Mouse (Mus musculus) brown adipose tissue, adult 24 weeks (tissue): Measurements from ENCODE around the gene Gm1673. TPM values are rescaled to one million over a fixed set of nuclear protein-coding genes. Genes with fewer than 3 reads are reported as not detected.

ENCODE experiments used
- H3K27ac ChIP-seq: fragments of 200-500 bp; replicated peaks from 2 replicates; pipeline ENCODE4 v1.5.1; 2012; ENCODE audit warnings: low read depth, mild to moderate bottlenecking, low read length
- H3K4me1 ChIP-seq: fragments of 200-500 bp; 2 replicates; pipeline ENCODE4 v1.6.1; 2012; ENCODE audit warnings: low read length, mixed read lengths; ENCODE audit not compliant: control insufficient read depth, insufficient read depth, insufficient read length
- H3K4me3 ChIP-seq: fragments of 200-500 bp; 2 replicates; pipeline ENCODE4 v1.5.1; 2012; ENCODE audit warnings: low read depth, mild to moderate bottlenecking, low read length, moderate library complexity; ENCODE audit not compliant: insufficient read depth
- polyA plus RNA-seq: library from polyadenylated mRNA; stranded (reverse); fragments of >200 nt; gene quantifications from 2 replicates; pipeline ENCODE4 v1.2.4, GENCODE M21; 2012; ENCODE audit not compliant: missing spikeins, insufficient read depth, insufficient read length

Gene Gm1673
- polyA plus RNA-seq, 1 experiment, result 2.5 TPM

- H3K4me1 ChIP-seq, result peaks cover 15% of the 10 kb centered on the region; the same call in 1 of the 2 replicates
- no peak overlapping the region for H3K27ac ChIP-seq
- H3K4me3 ChIP-seq, result no peak overlapping the region
These were observed 24.2 kb downstream of the Gm1673 start for GRCm38 (mm10) chr5:34007392-34007941.

- no peaks in the 10 kb centered on the region for H3K4me1 ChIP-seq
- H3K27ac ChIP-seq, result no peak overlapping the region
- H3K4me3 ChIP-seq, result no peak overlapping the region
These were observed 31.4 kb downstream of the Gm1673 start for GRCm38 (mm10) chr5:34014652-34015051.

- Histone ChIP-seq H3K4me3 (no peak overlapping the region), H3K27ac (no peak overlapping the region), H3K4me1 (no peaks in the 10 kb centered on the region)
These were observed 35.7 kb downstream of the Gm1673 start for GRCm38 (mm10) chr5:34018968-34019367.

GRCm38 (mm10) chr5:34030101-34030500, 46.9 kb downstream of the Gm1673 start:
- no peak overlapping the region for H3K27ac ChIP-seq
- no peaks in the 10 kb centered on the region for H3K4me1 ChIP-seq
- no peak overlapping the region for H3K4me3 ChIP-seq

GRCm38 (mm10) chr5:34031022-34031421, 47.8 kb downstream of the Gm1673 start:
- Histone ChIP-seq H3K27ac (no peak overlapping the region), H3K4me3 (no peak overlapping the region), H3K4me1 (no peaks in the 10 kb centered on the region)

- no peaks in the 10 kb centered on the region for H3K4me1 ChIP-seq
- H3K27ac ChIP-seq, result no peak overlapping the region
- no peak overlapping the region for H3K4me3 ChIP-seq
These were observed 49.3 kb downstream of the Gm1673 start for GRCm38 (mm10) chr5:34032520-34032919.

Other genes with a start within 250 kb of the Gm1673 start
- 124 and 126 TPM in 2 replicates for gene Letm1, start 200.6 kb upstream of the Gm1673 start, polyA plus RNA-seq
- gene Nsd2, start 162.7 kb upstream of the Gm1673 start, polyA plus RNA-seq, result 5.2 and 5.3 TPM in 2 replicates
- gene Nelfa, start 47.0 kb upstream of the Gm1673 start, polyA plus RNA-seq, result 8.4 and 9.2 TPM in 2 replicates
- 66.7 and 81.4 TPM in 2 replicates for gene Nat8l, start 12.6 kb downstream of the Gm1673 start, polyA plus RNA-seq
- 137 and 175 TPM in 2 replicates for gene Poln, start 186.0 kb downstream of the Gm1673 start, polyA plus RNA-seq
- 24.5 and 28.1 TPM in 2 replicates for gene Haus3, start 186.1 kb downstream of the Gm1673 start, polyA plus RNA-seq
- 69.9 and 70.6 TPM in 2 replicates for gene Mxd4, start 204.3 kb downstream of the Gm1673 start, polyA plus RNA-seq